26 mouse cellular contexts compared by ENCODE assay signal in genomic region chr14:48157085-48157484, GRCm38 (mm10).
"Had no signal": no experiment of that assay in that cellular context is flagged by ENCODE, and none has a peak within 500 bp of the region (broad histone marks: within the 10 kb centered on the region; RNA-seq: fewer than 3 reads in every experiment).

No protein-coding gene starts in this region.

- H3K27ac ChIP-seq: gastrocnemius, adult 2 months; heart, embryonic 13.5 days; heart, embryonic 15.5 days; hindbrain, embryonic 13.5 days; hindbrain, embryonic 15.5 days; hindbrain, postnatal 0 days; kidney, embryonic 15.5 days; kidney, postnatal 0 days; left cerebral cortex, adult 2 months; limb, embryonic 10.5 days; limb, embryonic 12.5 days; liver, embryonic 13.5 days had no signal

- H3K9me3 ChIP-seq: heart, embryonic 13.5 days; heart, embryonic 15.5 days; hindbrain, embryonic 13.5 days; hindbrain, embryonic 15.5 days; kidney, embryonic 15.5 days; limb, embryonic 10.5 days; limb, embryonic 12.5 days; liver, embryonic 13.5 days had no signal

- H3K36me3 ChIP-seq: heart, embryonic 13.5 days; heart, embryonic 15.5 days; hindbrain, embryonic 15.5 days; kidney, embryonic 15.5 days; liver, embryonic 13.5 days had no signal

- DNase-seq: gastrocnemius, adult 2 months; gastrocnemius, postnatal 10 days; gastrocnemius, postnatal 25 days; heart, adult 18-20 months; heart, postnatal 14 days; heart, postnatal 36 days; kidney, adult 2 months; kidney, adult 9 months; kidney, postnatal 14 days; kidney, postnatal 36 days; layer of hippocampus, adult 9-11 months; liver; liver, embryonic 13.5 days had no signal

- H3K4me1 ChIP-seq: heart, embryonic 13.5 days; heart, embryonic 15.5 days; liver, embryonic 13.5 days had no signal

- H3K9ac ChIP-seq: heart, embryonic 13.5 days; heart, embryonic 15.5 days; hindbrain, embryonic 13.5 days; hindbrain, embryonic 15.5 days; kidney, embryonic 15.5 days; limb, embryonic 12.5 days; liver, embryonic 13.5 days had no signal

- H3K4me3 ChIP-seq: gastrocnemius, adult 2 months; heart, embryonic 13.5 days; heart, embryonic 15.5 days; hindbrain, embryonic 13.5 days; hindbrain, embryonic 15.5 days; kidney, embryonic 15.5 days; left cerebral cortex, adult 2 months; limb, embryonic 10.5 days; limb, embryonic 12.5 days; liver, embryonic 13.5 days had no signal

- H3K27me3 ChIP-seq: heart, embryonic 13.5 days; heart, embryonic 15.5 days; hindbrain, embryonic 13.5 days; hindbrain, embryonic 15.5 days; kidney, embryonic 15.5 days; limb, embryonic 12.5 days; liver, embryonic 13.5 days had no signal

- H3K4me2 ChIP-seq: heart, embryonic 13.5 days; heart, embryonic 15.5 days; hindbrain, embryonic 13.5 days; hindbrain, embryonic 15.5 days; kidney, embryonic 15.5 days; limb, embryonic 12.5 days; liver, embryonic 11.5 days; liver, embryonic 13.5 days had no signal

- ATAC-seq: forebrain, embryonic 16.5 days; hindbrain, postnatal 0 days; intestine, postnatal 0 days had no signal
